Mouse (Mus musculus) bone marrow, adult 2 months (tissue): ENCODE results near the gene Dapk3. TPM values are rescaled to one million over a fixed set of nuclear protein-coding genes. Genes with fewer than 3 reads are reported as not detected.
"Not testable (repeated sequence)": the region's sequence is repeated elsewhere in the genome, so short reads cannot be mapped to it uniquely, and the experiment has no call there.

Source experiments
- H3K27ac ChIP-seq: fragments of 200-500 bp; 2 replicates; pipeline ENCODE4 v1.5.1; 2012; ENCODE audit warnings: low read depth, mild to moderate bottlenecking, control low read depth, inconsistent platforms, low read length; ENCODE audit not compliant: control insufficient read depth, poor library complexity, insufficient read depth
- H3K4me1 ChIP-seq: fragments of 200-500 bp; 2 replicates; pipeline ENCODE4 v1.6.1; 2011; ENCODE audit warnings: low read length; ENCODE audit not compliant: control insufficient read depth, insufficient read depth
- H3K4me3 ChIP-seq: fragments of 200-500 bp; replicated peaks from 2 replicates; pipeline ENCODE3; 2011; ENCODE audit warnings: mild to moderate bottlenecking, low read depth, low read length, control low read depth; ENCODE audit not compliant: control insufficient read depth
- CTCF ChIP-seq: fragments of 200-500 bp; IDR thresholded peaks from 2 replicates; pipeline ENCODE4 v1.5.1; 2011; ENCODE audit warnings: low read length, control low read depth; ENCODE audit not compliant: control insufficient read depth, insufficient read depth
- POLR2A ChIP-seq: fragments of 200-500 bp; IDR thresholded peaks from 2 replicates; pipeline ENCODE4 v1.6.1; 2011; ENCODE audit warnings: low read depth, mild to moderate bottlenecking, control low read depth, low read length, borderline replicate concordance; ENCODE audit not compliant: control insufficient read depth
- WGBS: fragments of 180-500 bp; shearing (Covaris S2); methylation state at CpG from one replicate; pipeline ENCODE4 v1.1.7; 2018; 5-methylcytosine and 5-hydroxymethylcytosine counted together
- polyA plus RNA-seq: library from polyadenylated mRNA; stranded (reverse); fragments of >200 nt; gene quantifications from 2 replicates; pipeline ENCODE4 v1.2.4, GENCODE M21; 2011; ENCODE audit warnings: low replicate concordance; ENCODE audit not compliant: missing spikeins, insufficient read depth, insufficient read length

Gene Dapk3
- polyA plus RNA-seq, 1 experiment, result 23.2 TPM

GRCm38 (mm10) chr10:81161602-81162317 is 21.0 kb upstream of the Dapk3 start:
- 0 out of 2 replicates have a peak overlapping the region, but pooled peaks have one; percentile 55 for H3K27ac ChIP-seq
- H3K4me1 ChIP-seq, result peaks cover 2% of the 10 kb centered on the region
- no peak for TF ChIP-seq POLR2A
- TF ChIP-seq CTCF, result no peak
- 67% methylated on average over 8 of the region's 8 CpGs for WGBS
- H3K4me3 ChIP-seq, result no peak overlapping the region

GRCm38 (mm10) chr10:81162318-81162652 is 20.5 kb upstream of the Dapk3 start:
- TF ChIP-seq CTCF (no peak), POLR2A (no peak)
- H3K27ac ChIP-seq, result peak overlapping the region; percentile 55; the same call in 1 of the 2 replicates
- no peak overlapping the region for H3K4me3 ChIP-seq
- peaks cover 2% of the 10 kb centered on the region for H3K4me1 ChIP-seq
- WGBS, result 36% methylated on average over 2 of the region's 2 CpGs

GRCm38 (mm10) chr10:81165118-81165517 is 17.7 kb upstream of the Dapk3 start:
- TF ChIP-seq CTCF (no peak), POLR2A (no peak)
- 89% methylated on average over 8 of the region's 8 CpGs for WGBS
- Histone ChIP-seq H3K27ac (no peak overlapping the region), H3K4me1 (peaks cover 2% of the 10 kb centered on the region), H3K4me3 (no peak overlapping the region)

- H3K4me3 ChIP-seq, result peak within 1 kb of the TSS; percentile 68
- TF ChIP-seq POLR2A (peak; percentile 92), CTCF (no peak)
- peaks cover 2% of the 10 kb centered on the region for H3K4me1 ChIP-seq
- whole genome bisulfite sequencing, result under 1% methylated on average over 64 of the region's 64 CpGs
- H3K27ac ChIP-seq, result peak within 1 kb of the TSS; percentile 85
These were observed 15.4 kb upstream of the Dapk3 start, which contains the start of gene Pias4 for GRCm38 (mm10) chr10:81167200-81168086. Gene Pias4, minus strand, starts transcription at chr10:81167923.

- under 1% methylated on average over 5 of the region's 5 CpGs for WGBS
- TF ChIP-seq POLR2A (no peak), CTCF (no peak)
- peak overlapping the region; percentile 85 for H3K27ac ChIP-seq
- H3K4me1 ChIP-seq, result peaks cover 1% of the 10 kb centered on the region
- H3K4me3 ChIP-seq, result peak overlapping the region; percentile 62
These were observed 14.7 kb upstream of the Dapk3 start for GRCm38 (mm10) chr10:81168087-81168431.

GRCm38 (mm10) chr10:81168521-81169244 is 14.1 kb upstream of the Dapk3 start:
- Histone ChIP-seq H3K27ac (peak overlapping the region; percentile 85), H3K4me3 (peak overlapping the region; percentile 68), H3K4me1 (peaks cover 3% of the 10 kb centered on the region)
- TF ChIP-seq CTCF (no peak; the same call in 1 of the 2 replicates), POLR2A (no peak)
- under 1% methylated on average over 29 of the region's 29 CpGs for WGBS

- not testable (repeated sequence) for H3K27ac ChIP-seq, H3K4me3 ChIP-seq, H3K4me1 ChIP-seq
- 4% methylated on average over 12 of the region's 14 CpGs for WGBS
These were observed 13.3 kb upstream of the Dapk3 start for GRCm38 (mm10) chr10:81169411-81169900.

GRCm38 (mm10) chr10:81173132-81173531 is 9.7 kb upstream of the Dapk3 start:
- TF ChIP-seq POLR2A, result peak; percentile 66; the same call in 1 of the 2 replicates
- TF ChIP-seq CTCF, result peak; percentile 90
- H3K27ac ChIP-seq, result peak overlapping the region; percentile 80
- 6% methylated on average over 21 of the region's 21 CpGs for WGBS
- peaks cover 7% of the 10 kb centered on the region for H3K4me1 ChIP-seq
- peak overlapping the region; percentile 72 for H3K4me3 ChIP-seq
